Mouse (Mus musculus) bone marrow, adult 2 months (tissue): ENCODE data around the gene Atp6v0d1. TPM values are rescaled to one million over a fixed set of nuclear protein-coding genes. Genes with fewer than 3 reads are reported as not detected.

ENCODE experiments used
- H3K27ac ChIP-seq: fragments of 200-500 bp; 2 replicates; pipeline ENCODE4 v1.5.1; 2012; ENCODE audit warnings: low read depth, mild to moderate bottlenecking, control low read depth, inconsistent platforms, low read length; ENCODE audit not compliant: control insufficient read depth, poor library complexity, insufficient read depth
- H3K4me1 ChIP-seq: fragments of 200-500 bp; 2 replicates; pipeline ENCODE4 v1.6.1; 2011; ENCODE audit warnings: low read length; ENCODE audit not compliant: control insufficient read depth, insufficient read depth
- H3K4me3 ChIP-seq: fragments of 200-500 bp; replicated peaks from 2 replicates; pipeline ENCODE3; 2011; ENCODE audit warnings: mild to moderate bottlenecking, low read depth, low read length, control low read depth; ENCODE audit not compliant: control insufficient read depth
- CTCF ChIP-seq: fragments of 200-500 bp; IDR thresholded peaks from 2 replicates; pipeline ENCODE4 v1.5.1; 2011; ENCODE audit warnings: low read length, control low read depth; ENCODE audit not compliant: control insufficient read depth, insufficient read depth
- POLR2A ChIP-seq: fragments of 200-500 bp; IDR thresholded peaks from 2 replicates; pipeline ENCODE4 v1.6.1; 2011; ENCODE audit warnings: low read depth, mild to moderate bottlenecking, control low read depth, low read length, borderline replicate concordance; ENCODE audit not compliant: control insufficient read depth
- WGBS: fragments of 180-500 bp; shearing (Covaris S2); methylation state at CpG from one replicate; pipeline ENCODE4 v1.1.7; 2018; 5-methylcytosine and 5-hydroxymethylcytosine counted together
- polyA plus RNA-seq: library from polyadenylated mRNA; stranded (reverse); fragments of >200 nt; gene quantifications from 2 replicates; pipeline ENCODE4 v1.2.4, GENCODE M21; 2011; ENCODE audit warnings: low replicate concordance; ENCODE audit not compliant: missing spikeins, insufficient read depth, insufficient read length

Gene Atp6v0d1
- polyA plus RNA-seq, 1 experiment: 58.3 TPM

GRCm38 (mm10) chr8:105546384-105547350 lies 19.2 kb downstream of the Atp6v0d1 start:
- no peak overlapping the region for H3K27ac ChIP-seq
- H3K4me1 ChIP-seq: peaks cover 6% of the 10 kb centered on the region
- TF ChIP-seq POLR2A (no peak), CTCF (no peak)
- WGBS: 82% methylated on average over 6 of the region's 6 CpGs
- H3K4me3 ChIP-seq: no peak overlapping the region

- Histone ChIP-seq H3K4me3 (no peak overlapping the region), H3K4me1 (peaks cover 7% of the 10 kb centered on the region), H3K27ac (peak overlapping the region; percentile 36; the same call in 1 of the 2 replicates)
- 71% methylated on average over 3 of the region's 3 CpGs for WGBS
- TF ChIP-seq CTCF (no peak), POLR2A (no peak)
Measured at GRCm38 (mm10) chr8:105545249-105545648, 20.6 kb downstream of the Atp6v0d1 start.

GRCm38 (mm10) chr8:105544544-105545205 lies 21.2 kb downstream of the Atp6v0d1 start:
- Histone ChIP-seq H3K4me1 (peaks cover 7% of the 10 kb centered on the region), H3K27ac (peak overlapping the region; percentile 36; the same call in 1 of the 2 replicates), H3K4me3 (no peak overlapping the region)
- 73% methylated on average over 7 of the region's 7 CpGs for WGBS
- TF ChIP-seq POLR2A (no peak), CTCF (no peak)

- Histone ChIP-seq H3K4me1 (peaks cover 7% of the 10 kb centered on the region), H3K4me3 (no peak overlapping the region), H3K27ac (peak overlapping the region; percentile 37; the same call in 1 of the 2 replicates)
- WGBS: 10% methylated on average over 1 of the region's 1 CpGs
- TF ChIP-seq POLR2A (no peak), CTCF (no peak)
Measured at GRCm38 (mm10) chr8:105543703-105544102, 22.1 kb downstream of the Atp6v0d1 start.

- TF ChIP-seq POLR2A: no peak
- no peak for TF ChIP-seq CTCF
- no peak overlapping the region for H3K4me3 ChIP-seq
- WGBS: 68% methylated on average over 2 of the region's 2 CpGs
- peaks cover 7% of the 10 kb centered on the region for H3K4me1 ChIP-seq
- no peak overlapping the region for H3K27ac ChIP-seq
Measured at GRCm38 (mm10) chr8:105542808-105543207, 23.0 kb downstream of the Atp6v0d1 start.

- WGBS: 71% methylated on average over 3 of the region's 3 CpGs
- Histone ChIP-seq H3K4me3 (no peak overlapping the region), H3K27ac (peak overlapping the region; percentile 73; the same call in 1 of the 2 replicates), H3K4me1 (peaks cover 7% of the 10 kb centered on the region)
- no peak for TF ChIP-seq POLR2A
Measured at GRCm38 (mm10) chr8:105542032-105542656, 23.7 kb downstream of the Atp6v0d1 start.

- no peak for TF ChIP-seq POLR2A
- TF ChIP-seq CTCF: no peak
- 90% methylated on average over 4 of the region's 4 CpGs for WGBS
- no peak overlapping the region for H3K4me3 ChIP-seq
- peaks cover 3% of the 10 kb centered on the region for H3K4me1 ChIP-seq
- no peak overlapping the region for H3K27ac ChIP-seq
Measured at GRCm38 (mm10) chr8:105538940-105539339, 26.9 kb downstream of the Atp6v0d1 start.
